Mouse (Mus musculus): ENCODE data around the gene Fam160b1.

The Fam160b1 gene

DNA sequence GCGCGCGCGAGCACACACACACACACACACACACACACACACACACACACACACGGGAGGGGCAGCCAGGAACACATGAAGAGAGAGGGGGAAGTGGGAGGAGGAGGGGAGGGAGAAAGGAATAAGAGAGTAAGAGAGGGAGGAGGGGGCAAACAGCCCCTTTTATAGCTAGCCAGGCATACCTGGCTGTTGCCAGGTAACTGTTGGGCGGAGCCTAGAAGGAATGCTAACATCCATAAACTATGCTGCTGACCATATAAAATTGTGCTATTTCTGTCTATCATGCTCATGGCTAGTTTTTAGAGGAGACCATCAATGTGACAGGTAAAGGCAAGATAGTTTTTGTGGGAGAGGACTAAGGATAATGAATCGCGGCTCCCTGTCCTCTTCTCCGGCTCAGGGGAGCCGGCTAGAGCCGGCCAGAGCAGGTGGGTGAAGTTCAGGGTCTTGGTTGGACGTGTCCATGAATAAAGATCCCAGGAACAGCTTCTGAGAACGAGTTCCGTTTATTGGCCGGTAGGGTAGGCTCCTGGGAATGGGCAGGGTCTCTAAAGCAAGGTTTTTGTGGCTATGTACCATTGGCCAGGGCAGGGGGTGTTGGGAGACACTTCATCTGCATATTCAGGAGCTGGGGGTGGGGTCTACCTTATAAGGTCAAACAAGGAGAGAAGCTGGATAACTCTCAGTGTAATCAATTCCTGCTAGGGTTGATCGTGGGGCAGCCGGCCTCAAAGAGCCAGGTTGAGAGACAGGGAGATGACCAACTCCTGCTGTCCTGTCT, 57.5 kb downstream of the Fam160b1 start:
- no peak for TF ChIP-seq GATA4 (IDR thresholded peaks at IDR 0.05; ENCODE audit: insufficient replicate concordance, low read length)

GRCm38 (mm10) chr19:57423402-57423801, 62.9 kb downstream of the Fam160b1 start:
- no peak for TF ChIP-seq GATA4 (IDR thresholded peaks at IDR 0.05; ENCODE audit: insufficient replicate concordance, low read length)

GRCm38 (mm10) chr19:57425296-57425695, 64.8 kb downstream of the Fam160b1 start:
- TF ChIP-seq GATA4 (IDR thresholded peaks at IDR 0.05; ENCODE audit: insufficient replicate concordance, low read length): no peak

DNA sequence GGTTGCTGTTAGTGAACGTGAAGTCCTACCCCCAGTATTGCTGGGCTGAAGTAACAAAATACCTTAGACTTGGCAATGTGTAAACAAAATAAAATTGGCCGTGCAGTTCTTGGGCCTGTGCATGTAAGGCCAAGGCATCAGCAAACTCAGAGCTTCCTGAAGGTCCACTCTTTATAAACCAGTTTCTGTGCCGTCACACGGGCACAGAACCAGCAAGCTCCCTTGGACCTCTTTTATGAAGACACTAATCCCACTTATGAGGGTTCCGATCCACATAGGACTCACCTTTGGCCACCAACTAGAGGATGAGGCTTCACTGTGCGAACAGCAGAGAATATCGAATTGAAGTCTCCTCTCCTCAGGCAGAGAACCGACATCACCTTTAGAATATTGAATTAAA, 66.4 kb downstream of the Fam160b1 start:
- no peak for TF ChIP-seq GATA4 (IDR thresholded peaks at IDR 0.05; ENCODE audit: insufficient replicate concordance, low read length)

GRCm38 (mm10) chr19:57427756-57428438, 67.4 kb downstream of the Fam160b1 start:
- TF ChIP-seq GATA4 (IDR thresholded peaks at IDR 0.05; ENCODE audit: insufficient replicate concordance, low read length): no peak

GRCm38 (mm10) chr19:57428641-57429040, 68.2 kb downstream of the Fam160b1 start:
- no peak for TF ChIP-seq GATA4 (IDR thresholded peaks at IDR 0.05; ENCODE audit: insufficient replicate concordance, low read length)

- no peak for TF ChIP-seq GATA4 (IDR thresholded peaks at IDR 0.05; ENCODE audit: insufficient replicate concordance, low read length)
Observed at GRCm38 (mm10) chr19:57429926-57430325, 69.4 kb downstream of the Fam160b1 start.

DNA sequence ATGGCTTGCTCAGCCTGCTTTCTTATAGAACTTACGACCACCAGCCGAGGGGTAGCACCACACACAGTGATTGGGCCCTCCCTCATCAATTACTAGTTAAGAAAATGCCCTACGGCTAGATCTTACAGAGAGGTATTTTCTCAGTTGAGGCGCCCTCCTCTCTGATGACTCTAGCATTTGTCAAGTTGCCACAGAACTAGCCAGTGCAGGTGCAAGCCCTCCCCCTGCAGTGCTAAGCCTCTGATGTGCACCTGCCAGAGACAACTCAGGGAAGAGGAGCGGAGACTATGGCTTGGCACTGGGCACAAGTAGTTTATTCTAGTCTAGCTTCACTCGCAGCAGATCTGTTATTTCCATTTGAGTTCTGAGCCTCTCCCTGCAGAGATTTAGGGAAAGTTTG, 71.0 kb downstream of the Fam160b1 start:
- no peak for TF ChIP-seq GATA4 (IDR thresholded peaks at IDR 0.05; ENCODE audit: insufficient replicate concordance, low read length)

GRCm38 (mm10) chr19:57434024-57434423, 73.5 kb downstream of the Fam160b1 start:
- TF ChIP-seq GATA4 (IDR thresholded peaks at IDR 0.05; ENCODE audit: insufficient replicate concordance, low read length): no peak

DNA sequence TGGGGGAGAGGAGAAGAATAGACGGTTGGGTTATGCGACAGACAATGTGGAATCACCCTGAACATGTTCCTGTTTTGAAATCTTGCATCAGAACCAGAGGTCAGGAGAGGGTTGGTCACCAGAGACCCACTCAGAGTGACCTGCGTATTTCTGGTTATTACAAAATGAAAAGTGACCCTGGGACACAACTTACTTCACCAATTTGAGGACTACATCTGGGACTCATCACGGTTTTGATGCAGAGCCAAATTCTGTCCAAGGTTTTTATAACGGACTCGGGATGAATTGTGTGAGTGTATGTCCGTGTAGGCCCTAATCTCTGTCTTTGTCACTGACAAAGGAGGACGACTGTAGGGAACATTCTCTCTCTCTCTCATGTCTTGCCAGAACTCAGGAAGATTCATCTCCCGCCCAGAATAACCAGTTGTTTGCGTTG, 76.1 kb downstream of the Fam160b1 start:
- TF ChIP-seq GATA4 (IDR thresholded peaks at IDR 0.05; ENCODE audit: insufficient replicate concordance, low read length): no peak

DNA sequence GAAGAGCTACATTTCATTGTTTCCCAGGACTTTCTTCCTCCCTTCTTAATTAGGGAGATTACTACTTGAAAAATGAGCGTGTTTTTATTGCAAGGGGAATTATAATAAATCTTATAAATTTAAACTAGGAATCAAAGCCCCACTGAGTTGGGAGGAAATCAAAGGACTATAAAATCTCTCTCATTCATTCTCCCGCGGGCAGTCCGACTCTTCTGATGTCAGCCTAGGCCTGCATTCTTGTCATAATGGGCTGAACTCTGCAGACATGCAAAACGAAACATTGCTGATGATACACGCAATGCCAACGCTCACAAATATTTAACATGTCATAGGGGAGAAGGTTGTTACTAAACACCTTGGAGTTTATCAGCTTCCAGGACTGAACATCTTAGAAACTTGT, 76.6 kb downstream of the Fam160b1 start:
- no peak for TF ChIP-seq GATA4 (IDR thresholded peaks at IDR 0.05; ENCODE audit: insufficient replicate concordance, low read length)
